Mouse (Mus musculus) urinary bladder, postnatal 10 days (tissue): ENCODE measurements around the gene Pnpla6.

Experiments used
- DNase-seq: peaks from one replicate; pipeline ENCODE4 v3.0.0; 2022; ENCODE audit warnings: low spot score

The Pnpla6 gene

GRCm38 (mm10) chr8:3515260-3515671 is at the start of gene Pnpla6:
Pnpla6 (plus strand) TSS chr8:3515384.
- peak; percentile 62 for DNase-seq

DNA sequence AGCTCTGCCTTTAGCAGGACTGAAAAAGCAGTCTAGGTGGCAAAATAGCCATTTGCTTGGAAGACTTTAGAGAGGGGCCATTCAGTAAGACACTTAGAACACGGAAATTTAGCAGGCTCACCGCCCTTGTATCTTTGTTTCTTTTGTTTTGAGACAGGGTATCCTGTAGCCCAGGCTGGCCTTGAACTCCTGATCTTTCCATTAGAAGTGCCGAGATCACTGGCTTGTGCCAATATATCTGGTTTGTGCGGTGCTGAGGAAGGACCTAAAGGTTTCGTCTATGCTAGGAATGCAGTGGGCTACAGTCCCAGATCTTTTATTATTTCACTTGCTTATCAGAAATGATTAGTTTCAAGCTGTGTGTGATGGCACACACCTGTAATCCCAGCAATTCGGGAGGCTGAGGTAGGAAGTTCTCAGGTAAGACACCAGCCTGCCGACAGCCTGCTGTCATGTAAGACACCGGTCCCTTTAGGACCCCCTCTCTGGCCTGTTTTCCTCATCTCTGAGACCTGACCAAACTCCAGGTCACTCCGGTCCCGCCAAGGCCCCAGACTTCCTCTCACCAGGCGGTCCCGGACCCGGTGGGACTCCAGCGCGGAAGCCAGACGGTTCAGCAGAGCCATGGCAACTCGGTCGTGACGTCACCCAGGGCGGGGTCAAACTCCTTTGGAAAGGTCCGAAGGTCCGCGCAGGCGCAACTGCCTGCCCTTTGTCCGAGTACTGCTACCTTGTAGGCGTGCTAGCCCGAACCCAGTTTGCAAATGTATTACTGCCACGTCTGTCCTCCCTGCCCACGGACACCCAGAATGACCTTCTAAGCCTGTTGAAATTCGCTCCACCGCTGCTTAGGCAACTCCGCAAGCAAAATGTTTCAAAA is 47.9 kb upstream of the Pnpla6 start, which contains the start of gene Pex11g:
Gene Pex11g, minus strand, starts transcription at position 675 of the 880 bp plus-strand sequence.
- DNase-seq = peak; percentile 95

- DNase-seq = no peak
These were observed 47.2 kb upstream of the Pnpla6 start for GRCm38 (mm10) chr8:3467886-3468545.

- no peak for DNase-seq
These were observed 46.3 kb upstream of the Pnpla6 start for GRCm38 (mm10) chr8:3468838-3469237.

- no peak for DNase-seq
These were observed 44.6 kb upstream of the Pnpla6 start, which contains the start of gene Tex45 for GRCm38 (mm10) chr8:3470562-3470961. Tex45 (plus strand) TSS chr8:3470862.

GRCm38 (mm10) chr8:3475715-3476429 is 39.3 kb upstream of the Pnpla6 start:
- no peak for DNase-seq

GRCm38 (mm10) chr8:3480221-3480785 is 34.9 kb upstream of the Pnpla6 start:
- no peak for DNase-seq

GRCm38 (mm10) chr8:3481605-3482004 is 33.6 kb upstream of the Pnpla6 start:
- DNase-seq = no peak

GRCm38 (mm10) chr8:3482240-3482740 is 32.9 kb upstream of the Pnpla6 start:
- no peak for DNase-seq

GRCm38 (mm10) chr8:3483546-3483945 is 31.6 kb upstream of the Pnpla6 start:
- DNase-seq = no peak

- DNase-seq = no peak
These were observed 30.0 kb upstream of the Pnpla6 start for GRCm38 (mm10) chr8:3485192-3485591.

DNA sequence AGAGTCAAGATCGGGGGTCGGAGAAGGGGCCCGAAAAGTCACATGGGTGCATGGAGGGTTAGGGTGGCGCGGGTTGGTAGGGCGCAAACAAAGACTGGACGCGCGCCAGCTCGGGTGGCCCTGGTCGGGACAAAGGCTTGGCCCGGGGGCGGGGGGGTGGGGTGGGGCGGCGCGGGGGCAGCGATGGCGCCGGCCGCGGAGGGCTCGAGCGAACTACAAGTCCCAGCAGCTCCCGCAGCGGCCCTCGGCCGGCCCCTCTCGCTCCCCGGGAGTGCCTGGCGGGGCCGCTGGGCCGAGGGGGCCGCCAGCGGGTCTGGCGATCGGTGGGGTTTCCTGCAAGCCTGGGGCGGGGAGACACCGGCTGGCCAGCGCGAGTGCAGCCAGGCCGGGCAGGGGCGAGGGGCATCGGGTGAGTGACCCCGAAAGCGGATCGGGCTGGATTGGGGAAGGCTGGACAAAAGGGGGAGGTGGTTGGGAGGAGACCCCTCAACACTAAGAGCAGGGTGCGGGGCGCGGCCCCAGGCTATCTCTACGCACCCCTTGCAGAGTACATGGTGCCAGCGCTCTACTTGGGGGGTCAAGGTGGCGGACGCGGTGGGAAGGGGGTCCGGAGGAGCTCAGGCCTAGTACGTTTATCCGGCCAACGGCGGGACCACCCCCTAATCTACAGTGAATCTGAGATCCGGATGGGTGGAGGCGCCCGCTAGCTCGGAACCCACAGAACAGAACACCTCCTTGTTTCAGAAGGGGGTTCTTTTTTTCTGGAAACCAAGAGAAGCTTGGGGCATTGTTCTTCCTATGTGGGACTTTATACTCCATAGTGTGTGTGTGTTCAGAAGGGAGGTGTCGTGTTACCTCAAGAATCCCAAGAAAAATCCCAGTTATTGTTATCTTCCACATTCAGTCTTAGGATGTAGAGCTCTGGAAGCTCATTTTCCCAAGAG is 22.0 kb upstream of the Pnpla6 start, which contains the start of gene Zfp358:
Gene Zfp358, plus strand, starts transcription at position 238 of the 944 bp plus-strand sequence.
- DNase-seq = no peak

DNA sequence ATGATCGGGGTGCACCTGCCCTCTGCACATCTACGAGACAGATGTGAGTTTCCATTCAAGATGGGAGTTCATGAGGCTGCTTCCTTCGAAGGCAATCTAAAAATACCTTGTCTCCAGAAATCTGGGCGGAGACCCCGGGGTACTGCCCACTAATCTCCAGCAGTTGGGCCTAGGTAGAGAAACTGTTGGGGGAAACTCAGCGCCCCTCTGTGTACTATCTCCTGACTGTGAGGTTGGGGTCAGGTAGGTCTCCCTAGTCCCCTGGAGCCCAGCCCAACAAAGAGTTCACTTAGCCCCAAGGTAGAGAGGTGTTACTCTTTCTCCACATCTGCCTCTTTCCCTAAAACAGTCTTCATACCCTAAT is 21.4 kb upstream of the Pnpla6 start:
- DNase-seq = no peak

DNA sequence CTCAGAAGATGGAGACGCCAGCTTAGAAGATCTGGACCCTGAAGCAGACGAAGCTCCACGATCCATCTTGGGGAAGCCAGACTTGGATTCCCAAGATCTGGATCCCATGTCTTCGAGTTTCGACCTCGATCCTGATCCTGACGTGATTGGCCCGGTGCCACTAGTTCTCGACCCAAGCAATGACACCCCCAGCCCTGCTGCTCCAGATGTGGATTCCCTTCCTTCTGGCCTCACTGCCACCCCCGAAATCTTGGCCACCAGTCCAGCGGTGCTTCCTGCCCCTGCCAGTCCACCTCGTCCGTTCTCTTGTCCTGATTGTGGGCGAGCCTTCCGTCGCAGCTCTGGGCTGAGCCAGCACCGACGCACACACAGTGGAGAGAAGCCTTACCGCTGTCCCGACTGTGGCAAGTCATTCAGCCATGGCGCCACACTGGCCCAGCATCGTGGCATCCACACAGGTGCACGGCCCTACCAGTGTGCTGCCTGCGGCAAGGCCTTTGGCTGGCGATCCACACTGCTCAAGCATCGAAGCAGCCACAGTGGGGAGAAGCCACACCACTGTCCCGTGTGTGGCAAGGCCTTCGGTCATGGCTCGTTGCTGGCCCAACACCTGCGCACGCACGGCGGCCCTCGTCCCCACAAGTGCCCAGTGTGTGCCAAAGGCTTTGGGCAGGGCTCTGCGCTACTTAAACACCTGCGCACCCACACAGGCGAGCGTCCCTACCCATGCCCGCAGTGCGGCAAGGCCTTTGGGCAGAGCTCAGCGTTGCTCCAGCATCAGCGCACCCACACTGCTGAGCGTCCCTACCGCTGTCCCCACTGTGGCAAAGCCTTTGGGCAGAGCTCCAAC is 19.4 kb upstream of the Pnpla6 start:
- no peak for DNase-seq

- DNase-seq = no peak
These were observed 18.8 kb upstream of the Pnpla6 start for GRCm38 (mm10) chr8:3496428-3496748.

DNA sequence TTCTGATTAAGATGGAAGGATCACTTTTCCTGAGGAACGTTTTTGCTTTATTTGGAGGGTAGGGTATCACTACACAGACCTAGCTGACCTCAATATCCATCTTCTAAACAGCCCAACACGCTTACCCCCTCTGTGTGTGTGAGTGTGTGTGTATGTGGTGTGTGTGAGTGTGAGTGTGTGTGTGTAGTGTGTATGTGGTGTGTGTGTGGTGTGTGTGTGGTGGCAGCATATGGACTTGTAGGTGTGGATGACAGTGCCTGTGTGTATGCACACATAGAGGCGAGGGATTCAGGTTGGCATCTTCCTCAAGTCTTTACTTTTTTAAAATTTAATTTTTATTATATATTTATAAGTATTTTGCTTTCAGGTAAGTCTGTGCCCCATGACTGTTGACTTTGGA is 16.6 kb upstream of the Pnpla6 start:
- no peak for DNase-seq

DNA sequence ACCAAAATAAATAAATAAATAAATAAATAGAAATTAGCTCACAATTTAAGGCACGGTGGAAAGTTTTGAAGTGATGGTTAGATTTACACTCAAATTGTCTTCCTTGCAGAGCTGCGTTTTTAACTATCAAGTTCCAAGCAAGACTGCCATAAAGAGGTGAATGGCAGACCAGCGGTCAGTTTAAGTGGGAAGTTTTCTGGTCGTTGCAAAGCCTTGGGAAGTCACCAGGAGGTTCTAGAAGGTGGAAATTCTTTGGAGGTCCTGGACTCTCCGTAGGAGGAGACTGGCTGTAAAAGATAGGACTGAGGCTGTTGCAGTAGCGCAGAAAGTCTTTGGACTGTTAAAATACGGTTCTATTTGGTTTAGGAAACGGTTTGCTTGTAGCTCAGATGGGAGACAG is 15.4 kb upstream of the Pnpla6 start:
- no peak for DNase-seq

DNA sequence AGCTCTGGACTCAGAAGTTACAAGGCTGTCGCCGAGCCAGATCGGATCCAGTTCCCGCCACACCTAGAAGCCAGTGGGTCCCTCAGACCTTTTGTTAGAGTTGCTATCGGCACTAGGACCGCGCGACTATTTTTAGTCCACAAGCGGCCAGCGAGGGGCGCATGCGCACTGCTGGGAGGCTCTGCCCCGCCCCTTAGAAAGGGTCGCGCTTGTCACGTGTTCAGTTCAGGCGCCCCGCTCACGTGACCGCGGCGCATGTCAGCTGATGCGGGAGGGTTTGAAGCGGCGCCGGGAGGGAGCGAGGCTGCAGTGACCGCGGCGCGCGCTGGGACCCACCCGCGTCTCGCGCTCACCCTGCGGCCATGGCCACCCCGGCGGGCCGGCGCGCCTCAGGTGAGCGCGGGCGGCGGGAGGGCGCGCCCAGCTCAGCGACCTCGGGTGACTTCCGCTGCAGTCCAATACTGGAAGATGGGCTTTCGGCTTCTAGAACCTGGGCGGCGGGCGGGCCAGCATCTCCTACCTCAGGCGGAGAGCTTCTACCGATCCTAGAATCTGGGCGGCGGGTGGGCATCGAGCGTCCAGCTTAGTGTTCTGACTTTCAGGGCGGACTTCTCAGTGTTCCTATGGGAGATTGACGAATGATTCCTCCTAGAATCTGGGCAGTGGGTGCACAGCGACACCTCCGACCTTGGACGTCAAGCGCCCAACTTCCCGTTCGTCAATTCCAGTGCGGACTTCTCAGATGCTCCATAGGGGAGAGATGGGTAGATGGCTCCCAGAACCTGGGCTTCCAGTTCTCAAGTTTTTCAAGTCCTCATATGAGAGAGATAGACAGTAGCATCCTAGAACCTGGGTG is 14.7 kb upstream of the Pnpla6 start, which contains the start of gene Mcoln1:
Gene Mcoln1, plus strand, starts transcription at position 223 of the 856 bp plus-strand sequence.
- peak; percentile 91 for DNase-seq

- DNase-seq = no peak
These were observed 13.0 kb upstream of the Pnpla6 start for GRCm38 (mm10) chr8:3502217-3502616.
